Mouse (Mus musculus): Measurements from ENCODE around the gene Hook2.

DNA sequence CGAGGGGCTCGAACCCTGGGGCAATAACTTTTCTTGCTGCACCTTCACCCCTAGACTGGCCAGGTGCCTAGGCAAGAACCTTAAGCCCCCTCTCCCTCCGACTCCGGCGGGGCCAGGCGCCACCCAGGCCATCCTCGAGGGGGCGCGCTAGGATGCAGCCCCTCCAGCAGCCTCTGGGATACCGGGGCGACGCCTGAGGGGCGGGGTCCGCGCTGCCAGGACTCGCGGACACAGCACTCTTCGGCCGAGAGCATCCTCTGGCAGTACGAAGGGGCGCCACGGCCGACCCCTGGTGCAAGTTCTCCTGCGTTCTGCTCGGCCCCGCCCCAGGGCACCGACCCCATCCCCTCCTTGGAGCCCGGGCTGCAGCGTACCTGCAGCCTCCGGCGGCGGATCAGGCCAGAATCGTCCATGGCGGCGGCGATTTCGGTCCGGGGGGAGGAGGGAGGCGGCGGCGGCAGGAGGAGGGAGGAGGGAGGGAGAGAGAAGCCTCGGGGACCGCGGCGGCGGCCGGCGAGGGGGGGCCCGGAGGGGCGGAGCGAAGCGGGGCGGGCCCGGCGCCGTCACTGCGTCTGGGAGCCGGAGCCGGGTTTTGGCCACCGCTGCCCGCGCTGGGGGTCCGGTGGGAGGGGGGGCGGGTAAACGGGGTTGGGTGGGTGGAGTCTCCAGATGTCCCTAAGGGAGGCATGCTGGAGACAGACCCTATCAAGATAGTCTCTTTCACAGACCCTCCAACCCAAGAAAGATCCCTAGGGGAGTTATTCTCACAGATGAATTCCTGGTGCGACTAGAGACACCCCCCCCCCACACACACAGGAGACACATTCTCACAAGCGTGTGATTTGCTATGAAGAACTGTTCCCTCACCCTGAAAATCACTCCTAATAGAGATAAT, 44.5 kb upstream of the Hook2 start:
- TF ChIP-seq EP300 (IDR thresholded peaks at IDR 0.05; ENCODE audit: low read depth) (no peak), CTCF (IDR thresholded peaks at IDR 0.05; ENCODE audit: low read depth) (peak; percentile 25)

All from liver, postnatal 0 days (tissue).